Mouse (Mus musculus): ENCODE data around the gene Il21. TPM values are rescaled to one million over a fixed set of nuclear protein-coding genes. Genes with fewer than 3 reads are reported as not detected.

Il21 gene
- 1.1 TPM for polyA plus RNA-seq (2014; fragmentation: Illumina TruSeq; extraction: RNeasy Lipid Tissue Mini Kit (QIAGEN cat#74804); ENCODE audit: low read depth, low replicate concordance)

DNA sequence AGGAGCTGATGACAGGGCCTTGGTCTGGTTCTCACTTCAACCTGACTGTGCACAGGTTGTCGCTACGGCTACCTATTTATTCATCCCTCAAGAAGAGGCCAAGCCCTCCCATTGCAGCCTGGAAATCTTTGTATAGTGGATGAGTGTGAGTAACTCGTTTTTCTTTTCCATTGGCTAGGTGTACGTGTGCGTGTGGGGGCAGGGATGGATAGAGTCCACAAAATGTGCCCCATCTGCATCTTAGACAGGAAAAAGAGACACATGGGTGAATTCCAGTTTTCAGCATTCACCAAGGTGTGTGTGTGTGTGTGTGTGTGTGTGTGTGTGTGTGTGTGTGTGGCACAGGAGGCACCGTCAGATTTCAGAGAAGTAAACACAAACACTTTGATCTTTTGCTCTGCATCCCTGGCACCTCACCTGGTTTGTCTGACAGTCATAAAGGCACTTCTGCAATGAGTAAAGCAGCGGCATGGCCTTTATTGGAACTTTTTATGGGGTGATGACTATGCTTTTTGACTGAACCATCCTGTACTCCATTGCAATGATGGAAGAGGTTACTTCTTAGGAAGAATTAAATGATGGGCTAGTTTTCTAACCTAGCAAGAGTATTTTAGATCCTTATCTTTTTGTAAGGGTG is at the start of gene Il21:
Gene Il21 (minus strand): TSS at position 51 of the 637 bp plus-strand sequence.

Other genes with a start within 250 kb of the Il21 start
- gene Adad1, start 169.1 kb downstream of the Il21 start, polyA plus RNA-seq (2014; fragmentation: Illumina TruSeq; extraction: RNeasy Lipid Tissue Mini Kit (QIAGEN cat#74804); ENCODE audit: low read depth, low replicate concordance), result 817 TPM
- gene Il2, start 106.7 kb downstream of the Il21 start, polyA plus RNA-seq (2014; fragmentation: Illumina TruSeq; extraction: RNeasy Lipid Tissue Mini Kit (QIAGEN cat#74804); ENCODE audit: low read depth, low replicate concordance), result 0.80 TPM
- gene Bbs12, start 79.9 kb upstream of the Il21 start, polyA plus RNA-seq (2014; fragmentation: Illumina TruSeq; extraction: RNeasy Lipid Tissue Mini Kit (QIAGEN cat#74804); ENCODE audit: low read depth, low replicate concordance), result 10.7 TPM
- 1,980 TPM for gene Cetn4, start 80.1 kb upstream of the Il21 start, polyA plus RNA-seq (2014; fragmentation: Illumina TruSeq; extraction: RNeasy Lipid Tissue Mini Kit (QIAGEN cat#74804); ENCODE audit: low read depth, low replicate concordance)
- 5.7 TPM for gene Fgf2, start 115.7 kb upstream of the Il21 start, polyA plus RNA-seq (2014; fragmentation: Illumina TruSeq; extraction: RNeasy Lipid Tissue Mini Kit (QIAGEN cat#74804); ENCODE audit: low read depth, low replicate concordance)
- gene Spata5, start 187.3 kb upstream of the Il21 start, polyA plus RNA-seq (2014; fragmentation: Illumina TruSeq; extraction: RNeasy Lipid Tissue Mini Kit (QIAGEN cat#74804); ENCODE audit: low read depth, low replicate concordance), result 135 TPM
- 1.2 TPM for gene Nudt6, start 187.6 kb upstream of the Il21 start, polyA plus RNA-seq (2014; fragmentation: Illumina TruSeq; extraction: RNeasy Lipid Tissue Mini Kit (QIAGEN cat#74804); ENCODE audit: low read depth, low replicate concordance)

All from testis, adult 10 weeks (tissue).